Mouse (Mus musculus): ENCODE data around the gene Myl6b. TPM values are rescaled to one million over a fixed set of nuclear protein-coding genes. Genes with fewer than 3 reads are reported as not detected.

The Myl6b gene
- total and polyA plus RNA-seq, 3 experiments = 2.0 to 14.7 (median 11.4) TPM

DNA sequence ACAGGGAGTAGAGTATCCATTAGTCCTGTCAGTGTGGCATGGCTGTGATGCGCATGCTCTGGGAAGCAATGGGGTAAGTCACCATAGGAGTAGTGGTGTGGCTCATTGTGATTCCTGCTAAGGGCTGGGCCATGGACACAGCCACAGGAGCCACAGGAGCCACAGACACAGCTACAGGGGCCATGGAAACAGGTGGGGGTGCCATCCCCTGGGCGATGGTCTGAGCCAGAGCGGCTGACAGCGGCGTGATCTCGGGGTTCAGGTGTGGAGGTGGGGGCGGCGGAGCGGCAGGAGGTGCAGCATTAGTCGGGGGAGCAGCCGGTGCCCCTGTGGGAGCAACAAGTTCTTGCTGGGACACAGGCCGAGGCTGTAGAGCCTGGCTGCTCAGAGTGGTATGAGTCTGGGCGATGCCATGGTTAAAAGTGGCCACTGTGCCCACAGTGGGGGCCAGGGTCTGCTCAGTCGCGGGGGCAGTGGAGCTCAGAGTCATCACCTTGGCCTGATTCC is 45.7 kb upstream of the Myl6b start:
- Histone ChIP-seq H3K4me3 (ENCODE audit: low read depth, low read length) (peak overlapping the region; percentile 44; the same call in 1 of the 2 replicates), H3K4me1 (ENCODE audit: insufficient read depth, low read depth, low read length) (peaks cover 41% of the 10 kb centered on the region), H3K36me3 (replicated peaks) (peaks cover 58% of the 10 kb centered on the region), H3K9me3 (replicated peaks) (no peaks in the 10 kb centered on the region), H3K27me3 (ENCODE audit: insufficient read depth, low read length) (no peaks in the 10 kb centered on the region)
- no peak for DNase-seq (ENCODE audit: low spot score)
- TF ChIP-seq CTCF (IDR thresholded peaks at IDR 0.05; ENCODE audit: low read depth, low read length) (no peak), GATA1 (IDR thresholded peaks at IDR 0.05; ENCODE audit: borderline replicate concordance, low read length) (no peak), TAL1 (conservative IDR thresholded peaks at IDR 0.05; ENCODE audit: low read depth, low read length) (no peak), GATA2 (IDR thresholded peaks at IDR 0.05; ENCODE audit: borderline replicate concordance, low read depth, low read length) (no peak), POLR2AphosphoS5 (IDR thresholded peaks at IDR 0.05; ENCODE audit: insufficient replicate concordance, low read depth, low read length) (no peak)
- ATAC-seq (ENCODE audit: extremely low read depth, insufficient number of reproducible peaks, low FRiP score, poor library complexity, severe bottlenecking) = no peak

- DNase-seq (ENCODE audit: low spot score) (no peak), ATAC-seq (ENCODE audit: extremely low read depth, insufficient number of reproducible peaks, low FRiP score, poor library complexity, severe bottlenecking) (no peak)
- TF ChIP-seq TAL1 (conservative IDR thresholded peaks at IDR 0.05; ENCODE audit: low read depth, low read length) (no peak), CTCF (IDR thresholded peaks at IDR 0.05; ENCODE audit: low read depth, low read length) (no peak), POLR2AphosphoS5 (IDR thresholded peaks at IDR 0.05; ENCODE audit: insufficient replicate concordance, low read depth, low read length) (no peak), GATA2 (IDR thresholded peaks at IDR 0.05; ENCODE audit: borderline replicate concordance, low read depth, low read length) (no peak), GATA1 (IDR thresholded peaks at IDR 0.05; ENCODE audit: borderline replicate concordance, low read length) (no peak)
- Histone ChIP-seq H3K9me3 (replicated peaks) (no peaks in the 10 kb centered on the region), H3K4me3 (ENCODE audit: low read depth, low read length) (no peak overlapping the region), H3K27me3 (ENCODE audit: insufficient read depth, low read length) (no peaks in the 10 kb centered on the region), H3K4me1 (ENCODE audit: insufficient read depth, low read depth, low read length) (peaks cover 41% of the 10 kb centered on the region), H3K36me3 (replicated peaks) (peaks cover 53% of the 10 kb centered on the region)
These were observed 44.6 kb upstream of the Myl6b start for GRCm38 (mm10) chr10:128543100-128543499.

DNA sequence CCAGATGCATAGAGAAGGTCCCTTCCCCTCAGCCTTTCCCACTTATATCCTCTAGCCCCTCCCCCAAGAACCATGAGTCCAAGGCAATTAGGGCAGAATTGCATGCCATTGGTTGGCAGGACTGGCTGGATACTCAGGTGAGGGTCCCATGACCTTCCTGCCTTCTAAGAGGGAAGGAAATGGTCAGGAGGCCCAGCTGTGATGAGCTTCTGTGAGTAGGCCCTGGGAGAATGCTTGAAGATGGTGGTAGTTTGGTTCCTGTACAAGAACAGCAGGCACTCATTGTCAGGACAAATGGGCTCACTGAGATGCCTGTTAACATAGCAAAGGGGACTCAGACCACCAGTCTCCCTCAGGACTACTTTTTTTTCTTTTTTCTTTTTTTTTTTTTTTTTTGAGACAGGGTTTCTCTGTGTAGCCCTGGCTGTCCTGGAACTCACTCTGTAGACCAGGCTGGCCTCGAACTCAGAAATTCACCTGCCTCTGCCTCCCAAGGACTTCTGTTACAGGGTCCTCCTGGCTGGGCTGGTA is 39.9 kb upstream of the Myl6b start:
- ATAC-seq (ENCODE audit: extremely low read depth, insufficient number of reproducible peaks, low FRiP score, poor library complexity, severe bottlenecking) (no peak), DNase-seq (ENCODE audit: low spot score) (no peak)
- peaks cover 24% of the 10 kb centered on the region for H3K36me3 ChIP-seq (replicated peaks)
- H3K9me3 ChIP-seq (replicated peaks) = 0 out of 2 replicates have a peak, but pooled peaks cover 2% of the 10 kb centered on the region
- H3K4me1 ChIP-seq (ENCODE audit: insufficient read depth, low read depth, low read length) = peaks cover 31% of the 10 kb centered on the region
- TF ChIP-seq GATA1 (IDR thresholded peaks at IDR 0.05; ENCODE audit: borderline replicate concordance, low read length) (no peak), CTCF (IDR thresholded peaks at IDR 0.05; ENCODE audit: low read depth, low read length) (no peak), GATA2 (IDR thresholded peaks at IDR 0.05; ENCODE audit: borderline replicate concordance, low read depth, low read length) (no peak), POLR2AphosphoS5 (IDR thresholded peaks at IDR 0.05; ENCODE audit: insufficient replicate concordance, low read depth, low read length) (no peak), TAL1 (conservative IDR thresholded peaks at IDR 0.05; ENCODE audit: low read depth, low read length) (no peak)
- no peak overlapping the region for H3K4me3 ChIP-seq (ENCODE audit: low read depth, low read length)
- H3K27me3 ChIP-seq (ENCODE audit: insufficient read depth, low read length) = no peaks in the 10 kb centered on the region

DNA sequence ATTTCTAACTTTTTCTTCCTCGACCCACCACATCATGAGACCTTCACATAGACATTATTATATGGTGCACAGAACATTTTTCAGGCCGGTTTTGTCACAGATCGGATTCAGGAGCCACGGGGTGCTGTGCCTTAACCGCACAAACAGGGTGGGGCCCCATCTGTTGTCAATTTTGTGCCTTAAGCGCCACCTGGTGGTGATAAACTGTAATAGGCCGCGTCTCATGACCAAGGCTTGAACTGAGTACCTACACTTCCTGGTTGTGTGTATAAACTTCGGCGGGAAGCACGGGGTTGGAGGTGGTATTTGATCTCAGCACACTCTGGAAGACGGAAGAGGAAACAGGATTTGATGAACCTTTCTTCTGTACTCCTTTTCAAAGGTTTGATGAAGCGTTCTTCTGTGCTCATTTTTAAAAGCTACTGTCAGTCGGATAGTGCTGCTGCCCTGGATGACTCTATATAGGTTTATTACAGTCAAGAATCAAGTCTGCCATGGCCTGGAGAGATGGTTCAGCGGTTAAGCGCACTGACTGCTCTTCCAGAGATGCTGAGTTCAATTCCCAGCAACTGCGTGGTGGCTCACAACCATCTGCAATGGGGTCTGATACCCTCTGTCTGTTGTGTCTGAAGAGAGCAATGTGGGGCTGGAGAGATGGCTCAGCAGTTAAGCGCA is 37.9 kb upstream of the Myl6b start:
- Histone ChIP-seq H3K4me3 (ENCODE audit: low read depth, low read length) (peak overlapping the region; percentile 20; the same call in 1 of the 2 replicates), H3K36me3 (replicated peaks) (peaks cover 6% of the 10 kb centered on the region), H3K4me1 (ENCODE audit: insufficient read depth, low read depth, low read length) (peaks cover 26% of the 10 kb centered on the region), H3K27me3 (ENCODE audit: insufficient read depth, low read length) (0 out of 2 replicates have a peak, but pooled peaks cover 4% of the 10 kb centered on the region), H3K9me3 (replicated peaks) (0 out of 2 replicates have a peak, but pooled peaks cover 2% of the 10 kb centered on the region)
- ATAC-seq (ENCODE audit: extremely low read depth, insufficient number of reproducible peaks, low FRiP score, poor library complexity, severe bottlenecking) (peak; percentile 83), DNase-seq (ENCODE audit: low spot score) (peak; percentile 68)
- TF ChIP-seq GATA1 (IDR thresholded peaks at IDR 0.05; ENCODE audit: borderline replicate concordance, low read length) (no peak), POLR2AphosphoS5 (IDR thresholded peaks at IDR 0.05; ENCODE audit: insufficient replicate concordance, low read depth, low read length) (no peak), GATA2 (IDR thresholded peaks at IDR 0.05; ENCODE audit: borderline replicate concordance, low read depth, low read length) (no peak), TAL1 (conservative IDR thresholded peaks at IDR 0.05; ENCODE audit: low read depth, low read length) (no peak), CTCF (IDR thresholded peaks at IDR 0.05; ENCODE audit: low read depth, low read length) (peak; percentile 71)

DNA sequence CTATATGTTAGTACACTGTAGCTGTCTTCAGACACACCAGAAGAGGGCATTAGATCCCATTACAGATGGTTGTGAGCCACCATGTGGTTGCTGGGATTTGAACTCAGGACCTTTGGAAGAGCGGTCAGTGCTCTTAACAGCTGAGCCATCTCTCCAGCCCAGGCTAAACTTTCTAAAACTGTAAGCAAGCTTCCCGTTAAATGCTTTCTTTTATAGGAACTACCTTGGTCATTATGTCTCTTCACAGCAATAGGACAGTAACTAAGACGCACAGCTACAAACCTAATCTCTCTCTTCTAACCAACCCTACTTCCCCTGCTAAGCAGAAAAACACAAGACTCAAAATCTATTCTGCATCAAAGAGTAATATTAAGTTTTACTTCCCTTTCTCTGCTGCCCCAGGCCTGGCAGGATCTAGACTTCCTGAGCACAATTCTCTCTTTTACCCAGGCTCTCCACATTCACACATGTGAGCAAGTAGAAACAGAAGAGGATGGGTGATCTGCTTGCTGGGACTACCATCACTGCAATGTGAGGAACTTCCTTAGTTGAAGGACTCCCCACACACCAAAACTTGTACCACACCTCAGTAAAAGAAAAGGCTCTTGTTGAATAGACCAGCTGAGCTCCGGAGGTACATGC is 37.3 kb upstream of the Myl6b start:
- H3K4me3 ChIP-seq (ENCODE audit: low read depth, low read length) = no peak overlapping the region
- DNase-seq (ENCODE audit: low spot score) (no peak), ATAC-seq (ENCODE audit: extremely low read depth, insufficient number of reproducible peaks, low FRiP score, poor library complexity, severe bottlenecking) (no peak)
- peaks cover 26% of the 10 kb centered on the region for H3K4me1 ChIP-seq (ENCODE audit: insufficient read depth, low read depth, low read length)
- H3K27me3 ChIP-seq (ENCODE audit: insufficient read depth, low read length) = peaks cover 9% of the 10 kb centered on the region; the same call in 1 of the 2 replicates
- 0 out of 2 replicates have a peak, but pooled peaks cover 2% of the 10 kb centered on the region for H3K9me3 ChIP-seq (replicated peaks)
- H3K36me3 ChIP-seq (replicated peaks) = no peaks in the 10 kb centered on the region
- no peak for TF ChIP-seq POLR2AphosphoS5 (IDR thresholded peaks at IDR 0.05; ENCODE audit: insufficient replicate concordance, low read depth, low read length)
- TF ChIP-seq GATA1 (IDR thresholded peaks at IDR 0.05; ENCODE audit: borderline replicate concordance, low read length) = no peak
- no peak for TF ChIP-seq GATA2 (IDR thresholded peaks at IDR 0.05; ENCODE audit: borderline replicate concordance, low read depth, low read length)
- no peak for TF ChIP-seq CTCF (IDR thresholded peaks at IDR 0.05; ENCODE audit: low read depth, low read length)
- no peak for TF ChIP-seq TAL1 (conservative IDR thresholded peaks at IDR 0.05; ENCODE audit: low read depth, low read length)

GRCm38 (mm10) chr10:128535206-128535605 is 36.7 kb upstream of the Myl6b start:
- Histone ChIP-seq H3K36me3 (replicated peaks) (no peaks in the 10 kb centered on the region), H3K4me1 (ENCODE audit: insufficient read depth, low read depth, low read length) (peaks cover 26% of the 10 kb centered on the region), H3K9me3 (replicated peaks) (0 out of 2 replicates have a peak, but pooled peaks cover 2% of the 10 kb centered on the region), H3K27me3 (ENCODE audit: insufficient read depth, low read length) (peaks cover 14% of the 10 kb centered on the region; the same call in 1 of the 2 replicates), H3K4me3 (ENCODE audit: low read depth, low read length) (no peak overlapping the region)
- DNase-seq (ENCODE audit: low spot score) (no peak), ATAC-seq (ENCODE audit: extremely low read depth, insufficient number of reproducible peaks, low FRiP score, poor library complexity, severe bottlenecking) (no peak)
- TF ChIP-seq GATA1 (IDR thresholded peaks at IDR 0.05; ENCODE audit: borderline replicate concordance, low read length) = no peak
- no peak for TF ChIP-seq POLR2AphosphoS5 (IDR thresholded peaks at IDR 0.05; ENCODE audit: insufficient replicate concordance, low read depth, low read length)
